Mouse (Mus musculus) liver, embryonic 14.5 days (tissue): ENCODE results near the gene Nms.

Experiments used
- CTCF ChIP-seq: IDR thresholded peaks from 2 replicates; pipeline ENCODE4 v1.5.1; 2016; ENCODE audit warnings: antibody characterized with exemption, low read depth, control low read depth
- EP300 ChIP-seq: IDR thresholded peaks from 2 replicates; pipeline ENCODE4 v1.6.1; 2016; ENCODE audit warnings: antibody characterized with exemption, low read depth

GRCm38 (mm10) chr1:38956457-38956856 lies 17.5 kb downstream of the Nms start:
- no peak for TF ChIP-seq CTCF
- TF ChIP-seq EP300, result no peak
